Mouse (Mus musculus): ENCODE data around the gene Adssl1. TPM values are rescaled to one million over a fixed set of nuclear protein-coding genes. Genes with fewer than 3 reads are reported as not detected.

Gene Adssl1
- polyA plus RNA-seq, 1 experiment from 2014 or later: 26.5 TPM

DNA sequence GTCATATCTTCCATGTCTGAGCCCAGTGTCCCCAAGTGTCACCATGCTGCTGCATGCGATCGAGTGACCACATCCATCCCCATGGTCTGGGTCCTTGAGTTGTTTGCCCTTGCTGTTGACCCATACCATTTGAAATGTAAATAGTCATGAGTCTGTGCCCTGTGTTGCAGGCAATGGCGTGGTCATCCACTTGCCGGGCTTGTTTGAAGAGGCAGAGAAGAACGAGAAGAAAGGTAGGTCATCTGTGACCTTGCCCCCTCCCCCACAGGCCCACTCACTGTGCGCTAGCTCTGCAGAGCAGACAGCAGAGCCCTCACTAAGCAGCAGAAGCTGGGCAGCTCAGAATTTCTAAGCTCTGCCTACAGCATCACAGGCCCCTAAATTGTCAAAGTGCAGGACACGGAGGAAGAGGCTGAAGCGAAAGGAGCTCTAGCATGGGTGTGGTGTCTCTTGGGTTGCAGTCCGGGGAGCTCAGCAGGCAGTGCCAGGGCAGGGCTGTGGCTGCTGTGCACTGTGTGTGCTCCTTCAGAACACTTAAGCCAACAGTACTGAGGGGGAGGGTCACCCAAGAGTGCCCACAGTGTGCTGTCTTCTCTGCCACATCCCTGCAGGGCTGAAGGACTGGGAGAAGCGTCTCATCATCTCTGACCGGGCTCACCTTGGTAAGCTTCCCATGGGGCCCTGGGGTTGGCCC lies 12.4 kb downstream of the Adssl1 start:
- H3K4me3 ChIP-seq (ENCODE audit: low read depth, low read length): no peak overlapping the region
- ATAC-seq (ENCODE audit: low read depth) (no peak), DNase-seq (ENCODE audit: low spot score) (no peak)
- H3K4me2 ChIP-seq (ENCODE audit: low read depth, low read length): no peak overlapping the region
- no peaks in the 10 kb centered on the region for H3K9me3 ChIP-seq (ENCODE audit: control insufficient read depth, low read length)
- no peak overlapping the region for H3K27ac ChIP-seq (replicated peaks; ENCODE audit: low read depth, low read length)
- 73% methylated on average over 11 of the region's 11 CpGs for WGBS
- no peaks in the 10 kb centered on the region for H3K27me3 ChIP-seq (replicated peaks; ENCODE audit: control insufficient read depth, insufficient read depth, low read length)
- no peaks in the 10 kb centered on the region for H3K36me3 ChIP-seq (ENCODE audit: control insufficient read depth, insufficient read depth, low read length)
- no peak overlapping the region for H3K9ac ChIP-seq (ENCODE audit: low read depth, low read length)
- H3K4me1 ChIP-seq (ENCODE audit: control insufficient read depth, insufficient read depth, low read length): peaks cover 7% of the 10 kb centered on the region; the same call in 1 of the 2 replicates

DNA sequence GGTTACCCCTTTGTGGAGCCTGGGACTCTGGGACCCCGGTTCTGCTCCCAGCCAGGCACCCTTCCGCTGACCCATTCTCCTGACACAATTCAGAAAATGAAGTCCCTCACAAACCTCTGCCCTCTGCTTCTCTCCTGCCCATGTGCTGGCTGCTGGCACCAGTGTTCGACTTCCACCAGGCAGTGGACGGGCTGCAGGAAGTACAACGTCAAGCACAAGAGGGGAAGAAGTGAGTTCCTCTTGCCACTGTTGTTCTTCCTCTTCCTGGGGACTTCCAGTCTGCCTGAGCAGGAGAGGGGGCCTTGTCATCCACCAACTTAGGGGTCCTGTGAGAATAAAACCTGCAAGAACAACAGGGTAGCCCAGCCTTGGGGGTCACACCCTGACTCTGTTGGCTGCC lies 13.1 kb downstream of the Adssl1 start:
- Histone ChIP-seq H3K4me1 (ENCODE audit: control insufficient read depth, insufficient read depth, low read length) (peaks cover 7% of the 10 kb centered on the region; the same call in 1 of the 2 replicates), H3K4me3 (ENCODE audit: low read depth, low read length) (no peak overlapping the region), H3K27ac (replicated peaks; ENCODE audit: low read depth, low read length) (no peak overlapping the region), H3K9ac (ENCODE audit: low read depth, low read length) (no peak overlapping the region), H3K4me2 (ENCODE audit: low read depth, low read length) (no peak overlapping the region), H3K27me3 (replicated peaks; ENCODE audit: control insufficient read depth, insufficient read depth, low read length) (no peaks in the 10 kb centered on the region), H3K36me3 (ENCODE audit: control insufficient read depth, insufficient read depth, low read length) (no peaks in the 10 kb centered on the region), H3K9me3 (ENCODE audit: control insufficient read depth, low read length) (no peaks in the 10 kb centered on the region)
- ATAC-seq (ENCODE audit: low read depth): no peak
- DNase-seq (ENCODE audit: low spot score): no peak
- WGBS: 81% methylated on average over 5 of the region's 5 CpGs

DNA sequence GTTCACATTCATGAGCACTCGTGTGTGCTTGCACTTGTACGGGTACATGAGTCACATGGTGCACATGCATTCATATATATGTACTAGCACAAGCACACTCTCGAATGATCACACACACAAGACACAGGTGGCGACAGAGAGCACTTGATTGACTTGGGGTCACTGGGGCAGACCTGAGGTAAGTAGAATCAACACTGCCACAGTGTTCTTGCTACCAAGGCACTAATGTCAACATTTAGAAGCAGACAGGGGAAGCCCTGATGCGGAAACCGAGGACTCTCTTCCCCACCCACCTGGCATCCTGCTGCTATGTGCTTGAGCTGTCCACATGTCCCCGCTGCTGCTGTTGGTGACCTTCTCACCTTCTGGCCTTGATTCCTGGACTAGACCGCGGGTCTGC lies 13.8 kb downstream of the Adssl1 start:
- 59% methylated on average over 9 of the region's 9 CpGs for WGBS
- no peaks in the 10 kb centered on the region for H3K36me3 ChIP-seq (ENCODE audit: control insufficient read depth, insufficient read depth, low read length)
- no peak overlapping the region for H3K4me3 ChIP-seq (ENCODE audit: low read depth, low read length)
- DNase-seq (ENCODE audit: low spot score) (no peak), ATAC-seq (ENCODE audit: low read depth) (no peak)
- H3K27me3 ChIP-seq (replicated peaks; ENCODE audit: control insufficient read depth, insufficient read depth, low read length): no peaks in the 10 kb centered on the region
- H3K9me3 ChIP-seq (ENCODE audit: control insufficient read depth, low read length): no peaks in the 10 kb centered on the region
- no peak overlapping the region for H3K9ac ChIP-seq (ENCODE audit: low read depth, low read length)
- H3K4me2 ChIP-seq (ENCODE audit: low read depth, low read length): no peak overlapping the region
- H3K4me1 ChIP-seq (ENCODE audit: control insufficient read depth, insufficient read depth, low read length): peaks cover 7% of the 10 kb centered on the region; the same call in 1 of the 2 replicates
- H3K27ac ChIP-seq (replicated peaks; ENCODE audit: low read depth, low read length): no peak overlapping the region

DNA sequence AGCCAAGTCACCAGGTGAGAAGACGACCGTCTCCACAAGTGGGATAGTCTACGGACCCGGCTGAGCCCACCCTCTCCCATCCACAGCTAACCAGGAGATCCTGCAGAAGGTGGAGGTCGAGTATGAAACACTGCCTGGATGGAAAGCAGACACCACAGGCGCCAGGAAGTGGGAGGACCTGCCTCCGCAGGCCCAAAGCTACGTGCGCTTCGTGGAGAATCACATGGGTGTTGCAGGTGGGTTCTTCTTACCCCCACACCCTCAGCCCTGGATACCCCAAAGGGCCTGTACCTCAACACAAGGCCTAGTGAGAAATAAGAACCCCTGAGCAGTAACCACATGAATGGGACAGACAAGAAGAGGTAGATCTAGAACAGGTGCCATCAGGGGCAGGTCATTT lies 19.7 kb downstream of the Adssl1 start:
- no peak overlapping the region for H3K9ac ChIP-seq (ENCODE audit: low read depth, low read length)
- DNase-seq (ENCODE audit: low spot score): no peak
- WGBS: 76% methylated on average over 10 of the region's 10 CpGs

DNA sequence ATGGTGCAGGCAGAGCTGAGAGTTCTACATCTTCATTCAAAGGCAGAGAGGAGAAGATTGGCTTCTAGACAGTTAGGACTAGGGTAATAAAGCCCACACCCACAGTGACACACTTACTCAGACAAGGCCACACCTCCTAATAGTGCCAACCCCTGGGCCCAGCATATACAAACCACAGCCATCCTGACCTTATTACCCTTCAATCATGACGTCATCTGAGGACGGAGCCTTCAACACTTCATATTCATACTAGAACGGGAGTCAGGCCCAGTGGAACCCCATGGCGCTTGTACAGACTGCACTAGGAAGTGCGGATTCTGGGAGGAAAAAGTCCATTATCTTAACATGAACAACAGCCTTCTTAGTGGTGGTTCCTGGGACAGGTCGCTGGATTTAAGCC lies 23.3 kb downstream of the Adssl1 start:
- WGBS: 89% methylated on average over 6 of the region's 6 CpGs
- Histone ChIP-seq H3K4me3 (ENCODE audit: low read depth, low read length) (no peak overlapping the region), H3K27me3 (replicated peaks; ENCODE audit: control insufficient read depth, insufficient read depth, low read length) (no peaks in the 10 kb centered on the region), H3K27ac (replicated peaks; ENCODE audit: low read depth, low read length) (no peak overlapping the region), H3K4me1 (ENCODE audit: control insufficient read depth, insufficient read depth, low read length) (peaks cover 9% of the 10 kb centered on the region), H3K9me3 (ENCODE audit: control insufficient read depth, low read length) (no peaks in the 10 kb centered on the region), H3K4me2 (ENCODE audit: low read depth, low read length) (no peak overlapping the region), H3K36me3 (ENCODE audit: control insufficient read depth, insufficient read depth, low read length) (peaks cover 12% of the 10 kb centered on the region), H3K9ac (ENCODE audit: low read depth, low read length) (no peak overlapping the region)
- DNase-seq (ENCODE audit: low spot score): no peak
- no peak for ATAC-seq (ENCODE audit: low read depth)

More for the DNA sequence above, 19.7 kb downstream of the Adssl1 start:
- Histone ChIP-seq H3K4me1 (ENCODE audit: control insufficient read depth, insufficient read depth, low read length) (no peaks in the 10 kb centered on the region), H3K9me3 (ENCODE audit: control insufficient read depth, low read length) (no peaks in the 10 kb centered on the region), H3K27ac (replicated peaks; ENCODE audit: low read depth, low read length) (no peak overlapping the region), H3K36me3 (ENCODE audit: control insufficient read depth, insufficient read depth, low read length) (no peaks in the 10 kb centered on the region), H3K4me3 (ENCODE audit: low read depth, low read length) (no peak overlapping the region), H3K27me3 (replicated peaks; ENCODE audit: control insufficient read depth, insufficient read depth, low read length) (no peaks in the 10 kb centered on the region), H3K4me2 (ENCODE audit: low read depth, low read length) (no peak overlapping the region)
- no peak for ATAC-seq (ENCODE audit: low read depth)

DNA sequence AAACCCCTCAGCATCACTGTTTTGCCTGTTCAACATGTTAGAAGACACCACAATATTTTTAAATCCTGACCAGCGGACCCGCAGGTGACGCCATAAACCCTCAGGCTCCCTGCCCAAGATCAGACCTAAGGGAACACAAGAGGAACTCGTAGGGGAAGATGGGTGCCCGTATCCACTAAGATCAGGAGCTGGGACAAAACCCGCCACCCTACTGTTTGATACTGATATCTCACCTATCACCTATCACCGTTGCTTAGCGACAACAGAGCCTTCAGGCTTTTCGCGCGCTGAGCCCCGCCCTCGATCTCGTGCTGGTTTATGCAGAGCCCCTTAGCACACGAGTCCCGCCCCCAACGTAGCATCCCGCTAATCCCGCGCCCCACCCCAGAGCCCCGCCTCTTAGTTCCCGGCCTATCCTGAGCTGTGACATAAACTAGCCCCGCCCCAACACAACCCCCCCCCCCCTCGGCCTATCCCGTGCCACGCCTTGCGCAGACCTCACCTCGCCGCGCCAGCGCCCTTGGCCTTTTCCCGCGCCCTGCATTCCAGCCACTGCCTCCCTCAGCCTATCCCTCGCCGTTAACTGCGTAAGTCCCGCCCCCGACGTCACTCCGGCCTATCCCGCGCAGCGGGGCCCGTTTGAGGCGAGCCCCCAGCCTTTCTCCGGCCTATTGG lies 24.5 kb downstream of the Adssl1 start, which contains the start of gene Siva1:
TSS of gene Siva1 (plus strand) at position 500 of the 675 bp plus-strand sequence.
- H3K36me3 ChIP-seq (ENCODE audit: control insufficient read depth, insufficient read depth, low read length): peaks cover 24% of the 10 kb centered on the region
- peak; percentile 97 for ATAC-seq (ENCODE audit: low read depth)
- H3K9me3 ChIP-seq (ENCODE audit: control insufficient read depth, low read length): no peaks in the 10 kb centered on the region
- H3K4me1 ChIP-seq (ENCODE audit: control insufficient read depth, insufficient read depth, low read length): peaks cover 9% of the 10 kb centered on the region
- peak; percentile 99 for DNase-seq (ENCODE audit: low spot score)
- H3K9ac ChIP-seq (ENCODE audit: low read depth, low read length): peak within 1 kb of the TSS; percentile 86
- WGBS: 2% methylated on average over 34 of the region's 46 CpGs
- peak within 1 kb of the TSS; percentile 92 for H3K27ac ChIP-seq (replicated peaks; ENCODE audit: low read depth, low read length)
- H3K27me3 ChIP-seq (replicated peaks; ENCODE audit: control insufficient read depth, insufficient read depth, low read length): no peaks in the 10 kb centered on the region
- H3K4me3 ChIP-seq (ENCODE audit: low read depth, low read length): peak within 1 kb of the TSS; percentile 77
- peak within 1 kb of the TSS; percentile 84 for H3K4me2 ChIP-seq (ENCODE audit: low read depth, low read length)

DNA sequence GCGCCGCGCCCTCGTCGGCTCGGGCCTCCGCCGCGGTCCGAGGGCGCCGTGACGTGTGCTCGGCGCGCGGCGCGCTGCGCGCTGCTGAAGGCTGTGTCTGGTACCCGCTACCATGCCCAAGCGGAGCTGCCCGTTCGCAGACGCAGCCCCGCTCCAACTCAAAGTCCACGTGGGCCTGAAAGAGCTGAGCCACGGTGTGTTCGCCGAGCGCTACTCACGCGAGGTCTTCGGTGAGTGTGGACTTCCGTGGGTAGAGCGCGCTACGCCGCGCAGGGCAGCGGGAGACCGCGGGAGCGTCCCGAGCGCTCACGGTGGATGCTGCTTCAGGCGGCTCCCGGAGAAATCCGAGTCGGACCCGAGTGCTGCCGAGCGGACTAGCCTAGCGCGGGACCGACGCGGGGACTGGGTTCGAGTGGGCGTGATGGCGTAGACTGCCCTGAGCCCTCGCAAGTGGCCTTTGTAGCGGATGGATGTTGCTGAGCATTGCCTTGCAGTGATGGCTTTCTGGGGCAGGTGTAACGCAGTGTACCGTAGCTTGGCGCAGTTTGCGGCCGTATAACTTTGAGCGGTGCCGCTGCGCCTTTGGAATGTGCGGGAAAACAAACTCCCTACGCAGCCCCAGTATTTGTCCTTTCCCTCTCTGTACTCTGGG lies 25.1 kb downstream of the Adssl1 start:
- H3K9me3 ChIP-seq (ENCODE audit: control insufficient read depth, low read length): no peaks in the 10 kb centered on the region
- peak overlapping the region; percentile 77 for H3K4me3 ChIP-seq (ENCODE audit: low read depth, low read length)
- H3K27me3 ChIP-seq (replicated peaks; ENCODE audit: control insufficient read depth, insufficient read depth, low read length): no peaks in the 10 kb centered on the region
- H3K4me2 ChIP-seq (ENCODE audit: low read depth, low read length): peak overlapping the region; percentile 84
- 0% methylated on average over 31 of the region's 75 CpGs for WGBS
- DNase-seq (ENCODE audit: low spot score) (peak; percentile 41), ATAC-seq (ENCODE audit: low read depth) (peak; percentile 39; the same call in 1 of the 2 replicates)
- H3K9ac ChIP-seq (ENCODE audit: low read depth, low read length): peak overlapping the region; percentile 86
- peaks cover 31% of the 10 kb centered on the region for H3K36me3 ChIP-seq (ENCODE audit: control insufficient read depth, insufficient read depth, low read length)
- H3K4me1 ChIP-seq (ENCODE audit: control insufficient read depth, insufficient read depth, low read length): peaks cover 9% of the 10 kb centered on the region
- H3K27ac ChIP-seq (replicated peaks; ENCODE audit: low read depth, low read length): peak overlapping the region; percentile 92

DNA sequence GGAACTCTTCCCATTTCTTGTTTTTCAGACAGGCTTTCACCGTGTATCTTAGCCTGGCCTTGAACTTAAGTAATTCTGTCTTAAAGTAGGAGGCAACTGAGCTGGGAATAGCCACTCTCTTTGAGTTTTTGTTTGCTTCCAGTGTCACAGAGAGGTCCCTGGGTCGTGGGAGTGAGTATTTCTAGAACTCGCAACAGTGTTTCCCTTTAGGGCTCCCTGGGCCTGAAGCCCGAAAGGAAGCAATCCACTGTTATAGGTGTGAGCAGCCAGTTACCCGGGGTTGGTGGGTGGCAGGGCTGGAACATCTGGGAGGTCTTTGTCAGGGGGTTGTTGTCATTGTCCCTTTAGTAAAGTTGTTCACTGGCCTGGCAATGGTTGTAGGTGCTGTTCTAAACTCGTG lies 26.3 kb downstream of the Adssl1 start:
- H3K27ac ChIP-seq (replicated peaks; ENCODE audit: low read depth, low read length): no peak overlapping the region
- DNase-seq (ENCODE audit: low spot score): no peak
- 43% methylated on average over 6 of the region's 6 CpGs for WGBS
- ATAC-seq (ENCODE audit: low read depth): no peak
- H3K9me3 ChIP-seq (ENCODE audit: control insufficient read depth, low read length): no peaks in the 10 kb centered on the region
- H3K9ac ChIP-seq (ENCODE audit: low read depth, low read length): peak overlapping the region; percentile 86
- H3K36me3 ChIP-seq (ENCODE audit: control insufficient read depth, insufficient read depth, low read length): peaks cover 37% of the 10 kb centered on the region
- H3K4me1 ChIP-seq (ENCODE audit: control insufficient read depth, insufficient read depth, low read length): peaks cover 9% of the 10 kb centered on the region
- no peaks in the 10 kb centered on the region for H3K27me3 ChIP-seq (replicated peaks; ENCODE audit: control insufficient read depth, insufficient read depth, low read length)
- H3K4me3 ChIP-seq (ENCODE audit: low read depth, low read length): peak overlapping the region; percentile 77
- H3K4me2 ChIP-seq (ENCODE audit: low read depth, low read length): peak overlapping the region; percentile 84
